Mouse (Mus musculus): ENCODE measurements around the gene Nop16.

DNA sequence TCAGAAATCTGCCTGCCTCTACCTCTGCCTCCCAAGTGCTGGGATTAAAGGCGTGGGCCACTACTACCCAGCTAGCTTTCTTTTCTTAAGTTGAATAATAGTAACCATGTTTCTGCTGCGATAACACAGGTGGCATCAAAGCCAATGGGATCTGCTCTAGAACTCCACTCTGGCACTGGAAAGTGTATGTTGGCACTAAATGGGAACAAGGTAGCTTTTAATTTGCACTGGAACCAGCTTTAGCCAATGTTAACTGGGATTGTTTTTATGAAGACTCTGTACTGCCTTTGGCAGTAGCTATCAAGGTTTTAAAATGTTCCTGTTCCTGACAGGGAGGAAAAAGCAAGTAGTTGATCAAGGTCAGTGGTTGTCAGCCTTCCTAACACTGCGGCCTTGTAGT is 45.1 kb upstream of the Nop16 start:
- TF ChIP-seq CTCF (IDR thresholded peaks at IDR 0.05; ENCODE audit: insufficient read depth, low read length) (no peak), POLR2A (IDR thresholded peaks at IDR 0.05; ENCODE audit: borderline replicate concordance, extremely low read depth, low read depth, low read length) (no peak)
